Mouse (Mus musculus) large intestine, adult 2 months (tissue): ENCODE results near the gene Tnfsf18. TPM values are rescaled to one million over a fixed set of nuclear protein-coding genes. Genes with fewer than 3 reads are reported as not detected.

Source experiments
- DNase-seq: peaks from one replicate; pipeline ENCODE4 v3.0.0-alpha.2; 2012; ENCODE audit warnings: low read depth, low spot score
- WGBS: fragments of 180-500 bp; shearing (Covaris S2); methylation state at CpG from one replicate; pipeline ENCODE4 v1.1.7; 2018; 5-methylcytosine and 5-hydroxymethylcytosine counted together
- polyA plus RNA-seq: library from polyadenylated mRNA; depleted of rRNA; stranded (reverse); fragments of >200 nt; gene quantifications from 2 replicates; pipeline ENCODE4 v1.2.3, GENCODE M21; 2012; rRNA removed

Gene Tnfsf18
- not detected in 2 replicates for polyA plus RNA-seq

DNA sequence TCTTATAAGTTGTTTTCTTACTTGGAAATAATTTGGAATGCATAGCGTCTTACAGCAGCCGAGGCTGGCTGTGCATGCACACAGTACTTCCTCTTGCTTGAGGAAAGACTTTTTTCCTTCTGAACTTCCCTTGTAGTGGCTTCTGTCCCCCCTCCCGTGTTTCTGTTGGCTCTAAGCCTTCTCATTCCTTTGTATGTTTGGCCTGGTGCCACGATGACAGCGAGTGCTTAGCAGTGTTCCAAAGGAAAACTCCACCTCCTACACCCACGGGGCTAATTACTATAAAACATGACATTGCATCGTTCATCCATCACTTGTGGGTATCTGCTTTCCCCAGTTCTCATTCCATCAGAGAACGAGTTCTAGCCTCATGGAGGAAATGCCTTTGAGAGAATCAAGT is at the start of gene Tnfsf18:
Tnfsf18 (plus strand) TSS at position 313 of the 400 bp plus-strand sequence.
- 33% methylated on average over 8 of the region's 8 CpGs for WGBS
- DNase-seq, result no peak

DNA sequence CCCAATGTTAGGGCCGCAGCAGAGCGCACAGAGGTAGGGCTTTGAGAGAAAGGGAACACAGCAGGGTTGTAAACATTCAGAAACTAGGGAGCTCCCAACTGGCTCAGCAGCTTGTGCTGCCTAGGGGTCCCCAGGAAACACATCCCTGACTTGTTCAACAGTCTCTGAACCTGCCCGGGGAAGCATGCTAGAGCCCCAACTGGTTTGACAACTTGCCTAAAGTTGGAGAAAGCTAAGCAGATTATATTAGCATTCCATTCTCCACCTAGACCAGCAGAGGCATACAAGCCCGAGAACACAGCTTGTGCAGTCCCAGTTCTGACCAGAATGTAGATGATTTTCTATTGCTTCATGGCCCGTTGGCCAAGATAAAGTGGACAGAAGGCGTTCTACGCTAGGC is 49.6 kb upstream of the Tnfsf18 start:
- 36% methylated on average over 7 of the region's 7 CpGs for WGBS
- DNase-seq, result no peak

DNA sequence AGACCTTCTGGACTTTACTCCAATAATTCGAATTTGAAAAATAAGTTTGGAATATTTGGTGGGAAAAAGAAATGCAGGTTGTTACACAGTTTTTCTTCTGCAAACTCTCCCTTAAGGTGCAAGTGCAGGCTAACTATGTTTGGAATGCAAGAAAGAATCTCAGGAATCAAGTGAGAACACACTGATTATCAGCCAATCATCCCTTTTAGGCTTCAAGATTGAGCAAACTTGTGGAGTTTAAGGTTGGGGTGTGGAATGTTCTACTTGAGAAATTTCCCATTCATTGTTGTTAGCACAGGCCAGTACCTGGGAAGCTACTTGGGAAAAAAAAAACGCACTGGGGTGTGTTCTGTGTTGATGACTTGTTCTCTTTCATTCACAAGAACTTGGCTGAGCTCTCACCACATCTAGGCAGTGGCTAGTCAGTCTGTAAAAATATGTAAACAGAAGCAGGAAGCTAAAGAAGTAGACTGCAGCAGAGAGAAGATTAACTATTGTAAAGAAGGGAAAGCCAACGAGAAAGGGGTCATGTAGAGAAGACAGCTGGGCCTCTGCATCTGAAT is 42.7 kb upstream of the Tnfsf18 start:
- 15% methylated on average over 3 of the region's 3 CpGs for WGBS
- DNase-seq, result no peak

DNA sequence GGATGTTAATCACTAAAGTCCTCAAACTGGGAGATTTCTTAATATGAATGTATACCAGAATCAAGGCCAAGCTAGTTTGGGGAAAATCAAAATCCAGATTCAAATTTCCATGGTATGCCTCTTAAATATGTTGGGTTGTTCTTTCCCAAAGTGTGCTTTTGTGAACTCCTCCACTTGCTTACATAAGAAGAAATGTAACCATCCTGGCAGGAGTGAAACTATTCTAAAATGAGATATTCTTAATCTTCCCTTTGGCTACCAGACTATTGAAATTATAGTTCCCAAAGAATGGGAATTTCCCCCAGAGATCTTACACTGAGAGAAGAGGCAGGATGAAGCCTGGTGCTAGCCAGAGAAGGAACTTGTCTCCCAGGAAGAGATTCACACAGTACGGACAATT is 42.2 kb upstream of the Tnfsf18 start:
- no peak for DNase-seq
- WGBS, result 86% methylated on average over 1 of the region's 1 CpGs

DNA sequence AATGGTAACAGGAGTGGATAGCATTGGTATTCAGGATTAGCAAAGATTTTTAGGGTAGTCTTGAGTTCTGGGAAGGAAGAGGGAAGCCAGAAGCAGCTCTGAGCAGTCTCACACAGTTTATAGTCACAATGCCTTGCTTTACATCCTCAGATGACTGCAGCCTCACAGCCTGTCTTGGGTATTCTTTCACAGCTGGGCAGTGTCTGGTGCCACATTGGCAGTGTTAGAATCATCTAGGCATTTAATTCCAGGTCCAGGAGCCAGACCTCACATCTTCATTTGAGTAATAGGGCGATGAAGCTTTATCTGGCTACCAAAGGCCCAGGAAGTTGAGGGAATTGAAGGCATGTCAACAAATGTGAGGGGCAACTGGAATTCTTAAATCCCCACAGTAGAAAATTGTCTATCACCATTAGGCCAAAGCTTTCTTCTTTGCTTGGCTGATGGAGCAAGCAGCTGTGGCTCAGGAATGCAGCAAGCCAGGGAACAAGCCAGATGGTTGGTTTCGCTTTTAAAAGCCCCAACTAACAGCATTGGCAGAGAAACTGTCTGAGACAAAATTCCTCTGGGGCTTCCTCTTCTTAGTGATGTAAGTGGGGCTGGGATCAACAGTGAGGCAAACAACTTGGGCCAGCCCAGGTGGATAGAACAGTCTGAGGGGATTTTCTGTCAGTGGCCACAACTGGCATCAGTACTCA is 30.9 kb upstream of the Tnfsf18 start:
- WGBS, result 70% methylated on average over 2 of the region's 2 CpGs
- DNase-seq, result no peak

DNA sequence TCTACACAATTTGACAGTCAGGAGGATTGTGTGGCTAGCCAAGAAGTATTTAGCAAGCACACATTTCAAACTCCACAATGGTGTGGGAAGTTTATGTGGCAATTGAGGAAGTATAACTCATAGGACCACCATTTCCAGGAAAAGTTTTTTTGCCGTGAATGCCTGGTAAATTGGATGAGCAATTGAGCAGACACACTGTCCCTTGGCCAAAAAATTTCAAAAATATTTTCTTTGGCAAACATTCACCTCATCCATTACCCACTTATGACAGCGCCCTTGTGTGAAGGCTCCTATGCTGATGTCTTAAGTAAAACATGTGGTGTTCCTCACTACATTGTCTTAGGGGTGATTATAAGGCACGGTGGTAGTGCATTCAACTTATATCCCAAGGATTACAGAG is 17.2 kb upstream of the Tnfsf18 start:
- no peak for DNase-seq
- WGBS, result 68% methylated on average over 3 of the region's 3 CpGs

DNA sequence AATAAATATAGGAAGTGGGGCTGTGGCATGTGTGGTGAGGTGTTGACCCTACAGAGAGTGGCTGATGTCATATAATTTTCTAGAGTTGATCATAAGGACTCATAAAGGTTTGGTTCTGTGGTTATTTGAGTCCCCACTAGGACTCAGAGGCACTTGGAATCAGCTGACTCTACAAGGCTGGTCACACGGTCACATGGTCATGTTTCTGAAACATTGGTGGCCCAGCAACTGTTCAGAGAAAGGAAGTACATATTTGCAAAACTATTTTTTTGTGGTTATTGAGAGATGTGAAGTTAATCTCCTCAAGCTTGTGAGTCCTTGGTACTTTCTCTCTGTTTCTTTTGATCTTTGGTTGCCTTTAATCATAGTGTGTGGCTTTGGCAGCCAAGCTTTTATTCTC is 14.6 kb upstream of the Tnfsf18 start:
- no peak for DNase-seq

DNA sequence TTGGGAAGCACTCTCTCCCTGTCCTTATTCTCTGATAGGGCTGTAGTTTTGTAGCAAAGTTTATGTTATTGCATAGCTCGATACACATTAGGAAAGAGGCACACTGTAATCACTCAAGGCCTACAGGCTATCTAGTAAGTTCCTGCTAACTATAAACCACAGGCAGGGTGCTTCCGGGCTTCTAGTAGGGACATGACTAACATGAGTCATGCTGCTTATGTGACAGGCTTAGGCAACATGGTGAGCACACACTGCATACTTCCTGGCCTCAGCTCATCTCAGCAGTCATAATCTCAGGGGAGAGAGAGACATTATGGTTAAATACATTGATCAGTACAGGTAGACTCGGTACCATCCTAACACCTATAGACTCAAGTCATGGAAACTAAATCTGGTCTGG is 12.2 kb upstream of the Tnfsf18 start:
- DNase-seq, result no peak
- 72% methylated on average over 3 of the region's 3 CpGs for WGBS

More for the DNA sequence above, 14.6 kb upstream of the Tnfsf18 start:
- 85% methylated on average over 1 of the region's 1 CpGs for WGBS

DNA sequence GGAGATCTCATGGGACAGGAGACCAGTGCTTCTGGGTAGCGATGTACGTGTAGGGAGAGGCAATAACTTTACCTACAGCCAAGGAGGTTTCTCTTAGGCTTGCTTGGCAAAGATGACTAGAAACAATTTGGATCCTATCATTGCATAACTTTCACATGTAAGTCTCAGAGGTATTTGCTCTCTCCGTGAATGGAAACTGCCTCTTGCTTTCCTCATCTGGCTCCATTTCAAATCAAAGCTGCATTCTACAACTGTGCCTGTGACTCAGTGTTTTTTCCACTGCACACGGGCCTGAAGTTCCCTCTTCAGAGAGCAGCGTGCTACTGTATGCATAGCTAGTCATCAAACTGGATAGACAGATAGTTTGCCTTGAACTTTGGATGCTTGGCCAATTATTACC is 7.4 kb upstream of the Tnfsf18 start:
- DNase-seq, result no peak
- 56% methylated on average over 5 of the region's 5 CpGs for WGBS

DNA sequence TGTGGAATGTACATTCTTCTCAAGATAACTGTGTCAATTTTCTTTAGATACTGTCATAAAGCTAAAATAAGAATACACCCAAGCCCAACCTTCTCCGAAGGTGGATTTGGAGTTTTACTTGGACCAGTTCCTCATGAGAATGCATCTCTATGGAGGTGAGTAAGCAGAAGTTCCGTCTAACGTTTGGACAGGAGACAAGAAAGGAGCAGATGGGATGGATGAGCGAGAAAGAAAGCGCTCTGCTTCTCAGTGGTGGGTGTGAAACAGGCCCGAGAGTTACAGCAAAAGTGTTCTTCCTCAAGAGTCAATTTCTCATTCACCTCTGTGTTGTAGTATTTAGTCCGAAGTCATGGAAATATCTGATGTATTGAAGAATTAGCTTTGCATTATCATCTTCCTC is 2.7 kb upstream of the Tnfsf18 start:
- WGBS, result 87% methylated on average over 7 of the region's 7 CpGs
- no peak for DNase-seq

DNA sequence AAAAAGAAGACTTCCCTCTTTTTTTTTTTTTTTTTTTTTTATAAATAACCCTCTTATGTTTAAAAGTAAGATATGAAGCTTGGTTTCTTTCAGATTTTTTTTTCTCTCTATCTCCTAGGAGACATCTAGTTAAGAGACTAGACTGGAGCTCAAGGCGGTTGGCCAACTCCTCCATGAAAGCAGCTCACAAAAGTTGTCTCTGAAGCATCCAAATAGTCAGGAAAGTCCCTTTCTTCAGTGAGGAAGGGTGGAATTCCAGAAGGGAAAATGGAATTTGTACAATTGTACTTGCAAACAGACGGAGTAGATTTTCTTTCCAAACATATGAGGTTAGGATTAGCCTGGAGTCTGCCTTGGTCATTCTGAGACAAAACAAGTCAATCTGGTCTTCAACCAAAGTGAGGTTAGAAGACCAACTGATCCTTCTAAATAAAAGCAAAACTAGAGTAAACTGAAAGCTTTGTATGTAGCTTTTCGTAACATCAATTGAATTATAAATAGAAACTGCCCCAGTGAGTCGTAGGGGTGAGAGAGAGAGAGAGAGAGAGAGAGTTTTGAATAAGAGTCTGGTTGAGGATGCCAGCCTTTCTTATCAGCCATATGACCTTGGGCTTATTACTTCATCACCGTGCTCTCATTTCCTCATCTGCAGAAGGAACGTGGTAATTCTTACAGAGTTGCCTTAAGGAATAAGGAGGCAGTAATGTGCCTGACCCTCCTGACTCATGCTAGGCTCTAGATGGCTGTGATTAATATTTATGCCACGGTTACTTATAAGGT is 2.6 kb downstream of the Tnfsf18 start:
- no peak for DNase-seq
- 49% methylated on average over 7 of the region's 7 CpGs for WGBS

DNA sequence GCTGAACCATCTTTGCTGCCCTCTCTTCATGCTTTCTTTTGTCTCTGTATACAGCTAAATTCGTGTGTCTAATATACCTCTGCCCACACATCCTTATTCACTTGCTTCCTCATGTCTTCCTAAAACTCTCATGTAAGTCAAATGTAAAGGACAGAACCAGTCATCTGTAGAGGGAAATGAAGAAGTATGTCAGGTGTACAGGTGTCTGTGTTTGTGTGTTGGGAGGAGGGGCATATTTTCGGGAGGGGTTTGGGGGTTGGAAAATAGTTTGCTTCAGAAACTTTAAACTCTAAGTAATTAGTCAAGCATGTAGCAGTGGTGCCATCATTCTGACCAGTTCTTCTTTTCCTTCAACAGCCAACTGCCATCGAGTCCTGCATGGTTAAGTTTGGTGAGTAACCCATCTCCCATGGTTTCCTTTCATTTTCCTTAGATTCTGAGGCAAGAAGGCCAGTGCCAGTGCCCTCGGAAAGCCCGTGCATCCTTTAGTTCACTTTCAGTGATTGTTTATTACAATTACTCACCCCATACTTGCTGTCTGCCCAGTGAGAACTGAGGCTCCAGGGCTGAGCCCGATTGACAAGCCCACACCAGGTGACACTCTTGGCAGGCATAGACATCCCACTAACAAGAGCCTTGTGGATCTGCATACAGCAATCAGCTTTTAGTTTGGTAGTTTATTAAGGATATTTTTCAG is 5.8 kb downstream of the Tnfsf18 start:
- no peak for DNase-seq
- WGBS, result 68% methylated on average over 6 of the region's 6 CpGs

DNA sequence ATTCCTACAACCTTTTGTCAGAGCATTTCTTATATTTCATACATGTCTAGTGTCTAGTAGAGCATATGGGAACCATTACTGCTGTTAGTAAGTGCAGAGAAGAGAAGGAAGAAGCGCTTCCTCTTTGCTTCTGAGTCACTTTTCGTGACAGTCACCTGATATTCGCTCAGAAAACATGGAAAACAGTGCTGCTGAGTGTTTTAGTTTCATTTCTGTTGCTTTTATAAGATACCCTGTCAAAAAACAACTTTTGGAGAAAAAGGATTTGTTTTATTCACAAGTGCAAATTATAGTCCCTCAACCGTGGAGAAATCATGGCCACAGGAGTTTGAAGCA is 6.3 kb downstream of the Tnfsf18 start:
- no peak for DNase-seq
- WGBS, result 63% methylated on average over 4 of the region's 4 CpGs

DNA sequence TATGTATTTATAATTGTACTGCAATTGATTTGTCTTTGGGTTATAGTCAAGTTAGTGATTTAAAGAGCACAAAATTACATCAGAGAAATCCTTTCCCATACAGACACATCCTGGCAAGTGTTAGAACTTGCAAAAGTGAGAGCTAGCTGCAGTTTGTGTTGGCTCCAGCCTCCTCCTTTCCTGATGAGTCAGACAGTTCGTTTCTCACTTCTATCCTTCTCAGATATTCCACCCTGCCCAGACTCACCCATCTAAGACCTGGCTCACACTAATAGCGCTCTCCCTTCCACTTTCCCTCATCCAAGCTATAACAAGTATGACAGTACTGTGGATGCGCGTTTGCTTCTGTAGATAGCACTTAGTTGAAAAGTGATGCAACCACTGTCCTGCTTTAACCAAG is 11.9 kb downstream of the Tnfsf18 start:
- DNase-seq, result no peak
- WGBS, result 78% methylated on average over 4 of the region's 4 CpGs

DNA sequence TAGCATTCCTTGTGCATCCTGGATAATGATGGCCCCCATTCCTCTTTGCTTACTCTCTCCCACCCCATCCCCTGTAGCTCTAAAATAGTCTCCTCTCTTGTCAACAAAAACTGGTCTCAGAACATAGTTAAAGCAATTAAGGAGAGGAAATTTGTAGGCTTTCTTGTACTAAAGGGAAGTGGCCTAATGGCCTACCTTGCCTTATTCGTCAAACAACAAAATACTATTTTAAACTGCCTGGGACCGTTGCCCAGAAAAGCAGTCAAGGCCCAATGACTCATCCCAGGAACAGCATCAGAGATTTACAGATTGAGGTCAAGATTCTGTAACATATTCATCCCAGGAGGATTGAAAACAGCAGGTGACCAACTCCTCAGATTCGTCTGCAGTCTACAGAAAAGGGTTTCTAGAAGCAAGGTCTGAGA is 13.2 kb downstream of the Tnfsf18 start:
- WGBS, result 35% methylated on average over 3 of the region's 3 CpGs
- DNase-seq, result no peak

DNA sequence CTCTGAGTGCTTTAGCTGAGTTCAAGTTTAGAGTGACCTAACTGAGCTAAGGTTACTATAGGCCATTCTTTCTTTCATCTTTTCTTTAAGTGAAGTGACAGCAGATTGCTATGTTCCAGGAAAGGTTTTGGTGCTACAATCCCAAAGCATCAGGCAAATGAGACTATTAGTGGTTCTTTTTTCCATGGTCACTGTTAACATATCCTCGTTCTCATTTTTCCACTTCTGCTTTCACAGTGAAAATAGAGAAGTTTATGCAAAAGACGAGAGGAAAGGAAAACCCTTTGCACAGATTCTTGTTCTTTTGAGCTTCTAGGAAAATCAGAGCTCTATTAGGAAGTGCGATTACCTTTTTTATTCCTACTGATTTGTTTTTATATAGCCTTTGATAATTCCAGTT is 22.9 kb downstream of the Tnfsf18 start:
- WGBS, result 74% methylated on average over 3 of the region's 3 CpGs
- no peak for DNase-seq

DNA sequence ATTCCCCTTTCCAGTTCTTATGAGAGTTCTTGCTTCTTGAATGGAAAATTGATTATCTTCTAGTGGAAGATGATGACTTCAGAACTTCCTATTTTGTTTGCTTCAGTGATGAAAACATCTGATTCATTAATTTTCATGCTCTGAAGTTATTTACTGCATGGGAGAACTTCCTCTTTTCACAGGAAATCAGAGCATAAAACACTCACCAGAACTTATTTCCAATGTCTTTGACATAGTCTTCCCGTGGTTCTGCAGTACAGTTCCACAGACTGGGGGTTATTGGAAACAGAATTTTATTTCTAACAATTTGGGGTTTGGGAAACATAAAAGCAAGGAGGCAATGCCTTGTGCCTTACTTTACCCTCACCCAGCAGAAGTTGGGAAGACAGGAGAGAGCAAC is 25.8 kb downstream of the Tnfsf18 start:
- DNase-seq, result no peak
- 53% methylated on average over 1 of the region's 1 CpGs for WGBS

DNA sequence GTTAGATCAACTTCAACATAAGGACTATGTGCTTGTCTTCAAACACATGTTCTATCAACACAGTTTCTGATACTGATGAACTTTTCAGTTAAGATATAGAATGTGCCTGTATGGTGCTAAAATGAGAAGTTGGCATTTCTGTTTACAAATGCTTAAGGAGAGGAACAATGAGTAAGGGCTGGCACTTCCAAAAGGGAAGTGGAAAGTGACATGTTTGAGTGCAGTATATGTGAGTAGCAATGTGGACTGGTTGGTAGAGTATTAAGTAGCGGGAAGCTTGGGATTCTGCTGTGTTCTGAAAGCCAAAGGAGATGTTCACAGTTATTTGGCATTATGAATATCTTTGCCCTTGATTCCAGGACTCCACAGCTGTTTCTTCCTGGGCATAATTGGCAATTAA is 33.7 kb downstream of the Tnfsf18 start:
- no peak for DNase-seq
- WGBS, result 84% methylated on average over 1 of the region's 1 CpGs

DNA sequence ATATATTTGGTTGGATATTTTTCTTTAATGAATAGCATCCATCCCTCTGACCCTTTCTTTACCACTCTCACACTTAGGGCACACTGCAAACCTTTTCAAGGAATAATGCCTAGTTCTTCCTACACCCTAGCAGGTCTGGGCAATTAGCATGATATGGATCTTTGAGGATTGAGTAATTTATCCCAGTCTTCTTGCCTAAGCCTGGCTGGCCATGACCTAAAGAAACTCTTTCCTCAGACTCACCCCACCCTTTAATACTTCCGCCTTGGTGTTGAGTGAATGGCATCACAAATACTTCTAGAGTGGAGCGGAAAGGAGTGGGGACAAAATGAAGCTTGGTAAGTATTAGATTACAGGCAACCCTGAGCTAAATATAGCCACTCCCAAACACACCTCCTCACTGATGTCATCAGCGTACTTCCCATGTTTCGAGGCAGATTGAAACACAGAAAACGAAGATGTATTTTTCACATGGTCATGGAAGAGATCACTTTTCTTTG is 56.2 kb downstream of the Tnfsf18 start:
- 84% methylated on average over 5 of the region's 5 CpGs for WGBS
- no peak for DNase-seq

DNA sequence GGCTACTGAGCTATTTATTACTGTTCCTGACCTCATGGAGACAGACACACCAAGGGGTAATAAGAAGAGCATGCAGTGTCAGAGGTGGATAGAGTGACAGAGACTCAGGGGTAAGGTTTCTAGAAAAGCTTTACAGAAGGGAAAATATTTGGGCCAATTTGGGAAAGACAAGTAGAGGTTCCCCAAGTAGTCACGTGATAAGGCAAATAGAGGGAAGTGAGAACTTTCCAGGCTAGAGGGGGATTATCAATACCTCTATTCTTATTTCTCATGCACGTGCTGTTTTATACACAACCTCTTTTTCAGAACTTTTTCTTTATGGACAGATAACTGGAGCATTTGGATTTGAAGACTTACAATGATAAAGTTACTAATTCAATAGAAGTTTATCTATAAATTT is 57.6 kb downstream of the Tnfsf18 start:
- no peak for DNase-seq
- WGBS, result 69% methylated on average over 2 of the region's 2 CpGs
